Mouse (Mus musculus): ENCODE results near the gene Trappc5. TPM values are rescaled to one million over a fixed set of nuclear protein-coding genes. Genes with fewer than 3 reads are reported as not detected.

Trappc5 gene
- polyA plus RNA-seq, 1 experiment from 2014 or later: 52.9 TPM

- no peak overlapping the region for H3K9ac ChIP-seq
- H3K27me3 ChIP-seq: no peaks in the 10 kb centered on the region
- peak; percentile 65 for ATAC-seq (ENCODE audit: low read depth)
- H3K9me3 ChIP-seq: no peaks in the 10 kb centered on the region
- H3K27ac ChIP-seq (replicated peaks): no peak overlapping the region
- no peaks in the 10 kb centered on the region for H3K36me3 ChIP-seq
- WGBS: 78% methylated on average over 11 of the region's 11 CpGs
- H3K4me2 ChIP-seq: no peak overlapping the region
- no peak overlapping the region for H3K4me3 ChIP-seq
- H3K4me1 ChIP-seq (replicated peaks): peaks cover 8% of the 10 kb centered on the region
Observed at GRCm38 (mm10) chr8:3654726-3655508, 21.2 kb upstream of the Trappc5 start.

GRCm38 (mm10) chr8:3655526-3655925 lies 20.6 kb upstream of the Trappc5 start, which contains the start of gene Retn:
Gene Retn (plus strand): TSS chr8:3655770.
- no peaks in the 10 kb centered on the region for H3K36me3 ChIP-seq
- H3K9ac ChIP-seq: no peak within 1 kb of the TSS
- H3K4me2 ChIP-seq: no peak within 1 kb of the TSS
- H3K27ac ChIP-seq (replicated peaks): no peak within 1 kb of the TSS
- H3K27me3 ChIP-seq: no peaks in the 10 kb centered on the region
- H3K4me3 ChIP-seq: no peak within 1 kb of the TSS
- H3K4me1 ChIP-seq (replicated peaks): peaks cover 8% of the 10 kb centered on the region
- no peaks in the 10 kb centered on the region for H3K9me3 ChIP-seq
- WGBS: 74% methylated on average over 3 of the region's 3 CpGs
- no peak for ATAC-seq (ENCODE audit: low read depth)

GRCm38 (mm10) chr8:3656725-3657381 lies 19.2 kb upstream of the Trappc5 start:
- ATAC-seq (ENCODE audit: low read depth): no peak
- H3K36me3 ChIP-seq: no peaks in the 10 kb centered on the region
- H3K4me1 ChIP-seq (replicated peaks): peaks cover 8% of the 10 kb centered on the region
- no peak overlapping the region for H3K9ac ChIP-seq
- no peaks in the 10 kb centered on the region for H3K9me3 ChIP-seq
- WGBS: 26% methylated on average over 7 of the region's 7 CpGs
- H3K4me3 ChIP-seq: no peak overlapping the region
- no peaks in the 10 kb centered on the region for H3K27me3 ChIP-seq
- H3K4me2 ChIP-seq: no peak overlapping the region
- no peak overlapping the region for H3K27ac ChIP-seq (replicated peaks)

GRCm38 (mm10) chr8:3660889-3661288 lies 15.2 kb upstream of the Trappc5 start:
- no peak overlapping the region for H3K4me3 ChIP-seq
- ATAC-seq (ENCODE audit: low read depth): no peak
- H3K9me3 ChIP-seq: no peaks in the 10 kb centered on the region
- H3K4me1 ChIP-seq (replicated peaks): peaks cover 8% of the 10 kb centered on the region
- no peak overlapping the region for H3K27ac ChIP-seq (replicated peaks)
- no peak overlapping the region for H3K9ac ChIP-seq
- H3K27me3 ChIP-seq: no peaks in the 10 kb centered on the region
- WGBS: 87% methylated on average over 8 of the region's 8 CpGs
- H3K4me2 ChIP-seq: no peak overlapping the region
- H3K36me3 ChIP-seq: no peaks in the 10 kb centered on the region

GRCm38 (mm10) chr8:3664405-3664804 lies 11.7 kb upstream of the Trappc5 start:
- Histone ChIP-seq H3K4me1 (replicated peaks) (no peaks in the 10 kb centered on the region), H3K9me3 (no peaks in the 10 kb centered on the region), H3K4me2 (no peak overlapping the region), H3K27me3 (no peaks in the 10 kb centered on the region), H3K27ac (replicated peaks) (no peak overlapping the region), H3K36me3 (no peaks in the 10 kb centered on the region), H3K4me3 (no peak overlapping the region), H3K9ac (no peak overlapping the region)
- WGBS: 66% methylated on average over 5 of the region's 5 CpGs
- no peak for ATAC-seq (ENCODE audit: low read depth)

- Histone ChIP-seq H3K4me3 (no peak within 1 kb of the TSS), H3K27me3 (no peaks in the 10 kb centered on the region), H3K27ac (replicated peaks) (no peak within 1 kb of the TSS), H3K4me2 (no peak within 1 kb of the TSS), H3K4me1 (replicated peaks) (no peaks in the 10 kb centered on the region), H3K9ac (no peak within 1 kb of the TSS), H3K36me3 (no peaks in the 10 kb centered on the region), H3K9me3 (no peaks in the 10 kb centered on the region)
- WGBS: 79% methylated on average over 6 of the region's 6 CpGs
- no peak for ATAC-seq (ENCODE audit: low read depth)
Observed at GRCm38 (mm10) chr8:3665507-3665906, 10.6 kb upstream of the Trappc5 start, which contains the start of gene Mcemp1. Gene Mcemp1 (plus strand): TSS chr8:3665754.

GRCm38 (mm10) chr8:3670388-3670787 lies 5.7 kb upstream of the Trappc5 start:
- no peak overlapping the region for H3K9ac ChIP-seq
- H3K27me3 ChIP-seq: no peaks in the 10 kb centered on the region
- no peaks in the 10 kb centered on the region for H3K9me3 ChIP-seq
- no peak overlapping the region for H3K4me3 ChIP-seq
- WGBS: 85% methylated on average over 2 of the region's 2 CpGs
- no peak overlapping the region for H3K27ac ChIP-seq (replicated peaks)
- no peak overlapping the region for H3K4me2 ChIP-seq
- H3K4me1 ChIP-seq (replicated peaks): peaks cover 12% of the 10 kb centered on the region; the same call in 1 of the 2 replicates
- H3K36me3 ChIP-seq: no peaks in the 10 kb centered on the region
- no peak for ATAC-seq (ENCODE audit: low read depth)

GRCm38 (mm10) chr8:3671980-3672491 lies 4.1 kb upstream of the Trappc5 start, which contains the start of gene Fcor:
Gene Fcor (minus strand): TSS chr8:3672362.
- H3K4me2 ChIP-seq: peak within 1 kb of the TSS; percentile 58
- H3K27ac ChIP-seq (replicated peaks): peak within 1 kb of the TSS; percentile 76
- H3K4me3 ChIP-seq: peak within 1 kb of the TSS; percentile 50
- WGBS: 1% methylated on average over 23 of the region's 23 CpGs
- peak within 1 kb of the TSS; percentile 72 for H3K9ac ChIP-seq
- peaks cover 12% of the 10 kb centered on the region for H3K4me1 ChIP-seq (replicated peaks)
- no peaks in the 10 kb centered on the region for H3K36me3 ChIP-seq
- no peaks in the 10 kb centered on the region for H3K27me3 ChIP-seq
- H3K9me3 ChIP-seq: no peaks in the 10 kb centered on the region
- peak; percentile 88 for ATAC-seq (ENCODE audit: low read depth)

- Histone ChIP-seq H3K36me3 (peaks cover 11% of the 10 kb centered on the region), H3K9me3 (no peaks in the 10 kb centered on the region), H3K4me3 (no peak overlapping the region), H3K4me2 (no peak overlapping the region), H3K27me3 (no peaks in the 10 kb centered on the region), H3K4me1 (replicated peaks) (peaks cover 29% of the 10 kb centered on the region), H3K27ac (replicated peaks) (no peak overlapping the region), H3K9ac (no peak overlapping the region)
- ATAC-seq (ENCODE audit: low read depth): no peak
- WGBS: 60% methylated on average over 3 of the region's 3 CpGs
Observed at GRCm38 (mm10) chr8:3674671-3675070, 1.4 kb upstream of the Trappc5 start.

GRCm38 (mm10) chr8:3676993-3677579 lies 987 bp downstream of the Trappc5 start:
- ATAC-seq (ENCODE audit: low read depth): peak; percentile 4
- WGBS: 2% methylated on average over 15 of the region's 15 CpGs

GRCm38 (mm10) chr8:3678831-3679230 lies 2.7 kb downstream of the Trappc5 start:
- Histone ChIP-seq H3K4me3 (no peak overlapping the region), H3K27me3 (no peaks in the 10 kb centered on the region), H3K4me1 (replicated peaks) (peaks cover 17% of the 10 kb centered on the region), H3K36me3 (peaks cover 50% of the 10 kb centered on the region), H3K4me2 (no peak overlapping the region), H3K9me3 (no peaks in the 10 kb centered on the region), H3K9ac (no peak overlapping the region), H3K27ac (replicated peaks) (no peak overlapping the region)
- no peak for ATAC-seq (ENCODE audit: low read depth)
- 97% methylated on average over 23 of the region's 23 CpGs for WGBS

More at GRCm38 (mm10) chr8:3676993-3677579, 987 bp downstream of the Trappc5 start:
- H3K4me2 ChIP-seq: peak overlapping the region; percentile 97
- peaks cover 25% of the 10 kb centered on the region for H3K4me1 ChIP-seq (replicated peaks)
- peak overlapping the region; percentile 91 for H3K9ac ChIP-seq
- no peaks in the 10 kb centered on the region for H3K27me3 ChIP-seq
- peaks cover 34% of the 10 kb centered on the region for H3K36me3 ChIP-seq
- peak overlapping the region; percentile 88 for H3K4me3 ChIP-seq
- H3K9me3 ChIP-seq: no peaks in the 10 kb centered on the region
- peak overlapping the region; percentile 87; the same call in 1 of the 2 replicates for H3K27ac ChIP-seq (replicated peaks)

- Histone ChIP-seq H3K9ac (no peak overlapping the region), H3K4me1 (replicated peaks) (peaks cover 17% of the 10 kb centered on the region), H3K36me3 (peaks cover 50% of the 10 kb centered on the region), H3K4me2 (no peak overlapping the region), H3K9me3 (no peaks in the 10 kb centered on the region), H3K4me3 (no peak overlapping the region), H3K27ac (replicated peaks) (no peak overlapping the region), H3K27me3 (no peaks in the 10 kb centered on the region)
- ATAC-seq (ENCODE audit: low read depth): no peak
- WGBS: 96% methylated on average over 23 of the region's 23 CpGs
Observed at GRCm38 (mm10) chr8:3679236-3679635, 3.1 kb downstream of the Trappc5 start.

Data from neural tube, embryonic 13.5 days (tissue).